Mouse (Mus musculus) midbrain, embryonic 14.5 days (tissue): ENCODE measurements at regions not wholly inside any gene's neighbourhood (a gene's known extent, or its start where the extent isn't known, plus 50 kb on each side); places are given as distances from the start of the nearest gene placed in this dataset. TPM values are rescaled to one million over a fixed set of nuclear protein-coding genes. Genes with fewer than 3 reads are reported as not detected.

Source experiments
- ATAC-seq: fragments of 200-750 bp; cut with Nextera tagmentation; 2 replicates; pipeline ENCODE4 v1.8.0; 2017; ENCODE audit warnings: moderate number of reproducible peaks, moderate library complexity; ENCODE audit not compliant: low FRiP score, low TSS enrichment
- DNase-seq: peaks from one replicate; pipeline ENCODE4 v3.0.0-alpha.2; 2015
- H3K27ac ChIP-seq: fragments of 300-500 bp; sonication (generic); replicated peaks from 2 replicates; pipeline ENCODE4 v1.5.1; 2014; ENCODE audit warnings: mild to moderate bottlenecking, low read depth, low read length, moderate library complexity
- H3K27me3 ChIP-seq: fragments of 300-500 bp; sonication (generic); 2 replicates; pipeline ENCODE4 v1.6.1; 2014; ENCODE audit warnings: low read length, control low read depth, mixed read lengths; ENCODE audit not compliant: control insufficient read depth, insufficient read depth
- H3K36me3 ChIP-seq: fragments of 300-500 bp; sonication (generic); 2 replicates; pipeline ENCODE4 v1.6.1; 2014; ENCODE audit warnings: low read length, control low read depth; ENCODE audit not compliant: control insufficient read depth, insufficient read depth
- H3K4me1 ChIP-seq: fragments of 300-500 bp; sonication (generic); 2 replicates; pipeline ENCODE4 v1.6.1; 2014; ENCODE audit warnings: mild to moderate bottlenecking, antibody characterized with exemption, low read length, control low read depth; ENCODE audit not compliant: control insufficient read depth, insufficient read depth
- H3K4me2 ChIP-seq: fragments of 300-500 bp; sonication (generic); 2 replicates; pipeline ENCODE4 v1.6.1; 2014; ENCODE audit warnings: mild to moderate bottlenecking, low read length, moderate library complexity
- H3K4me3 ChIP-seq: fragments of 300-500 bp; sonication (generic); replicated peaks from 2 replicates; pipeline ENCODE4 v1.5.1; 2014; ENCODE audit warnings: low read depth, low read length
- H3K9ac ChIP-seq: fragments of 300-500 bp; sonication (generic); replicated peaks from 2 replicates; pipeline ENCODE4 v1.6.1; 2014; ENCODE audit warnings: mild to moderate bottlenecking, low read length, moderate library complexity
- H3K9me3 ChIP-seq: fragments of 300-500 bp; sonication (generic); 2 replicates; pipeline ENCODE4 v1.6.1; 2016; ENCODE audit warnings: low read length, control low read depth, mixed read lengths; ENCODE audit not compliant: control insufficient read depth
- WGBS: fragments of 180-500 bp; shearing (Covaris S2); extraction: QIAGEN DNeasy Blood & Tissue Kit; methylation state at CpG from one replicate; pipeline ENCODE4 v1.1.7; 2014; 5-methylcytosine and 5-hydroxymethylcytosine counted together
- microRNA-seq: library from miRNA; unstranded; fragments of <30 nt; microRNA quantifications from one replicate; pipeline ENCODE4, GENCODE M21; 2016

- no peak for ATAC-seq
- H3K4me2 ChIP-seq: no peak overlapping the region
Measured at GRCm38 (mm10) chr8:128292394-128292793, 66.0 kb upstream of the Nrp1 start.

GRCm38 (mm10) chr8:128296728-128297380, 61.5 kb upstream of the Nrp1 start:
- no peaks in the 10 kb centered on the region for H3K9me3 ChIP-seq
- 0 out of 2 replicates have a peak, but pooled peaks cover 4% of the 10 kb centered on the region for H3K4me1 ChIP-seq
- WGBS: 41% methylated on average over 14 of the region's 14 CpGs
- H3K27ac ChIP-seq: no peak overlapping the region
- no peaks in the 10 kb centered on the region for H3K36me3 ChIP-seq
- H3K4me2 ChIP-seq: no peak overlapping the region
- no peak overlapping the region for H3K4me3 ChIP-seq
- peak; percentile 48 for DNase-seq
- H3K9ac ChIP-seq: no peak overlapping the region
- no peak for ATAC-seq
- no peaks in the 10 kb centered on the region for H3K27me3 ChIP-seq

More at GRCm38 (mm10) chr8:128292394-128292793, 66.0 kb upstream of the Nrp1 start:
- Histone ChIP-seq H3K9ac (no peak overlapping the region), H3K4me3 (no peak overlapping the region), H3K36me3 (no peaks in the 10 kb centered on the region), H3K27me3 (no peaks in the 10 kb centered on the region), H3K27ac (no peak overlapping the region), H3K9me3 (no peaks in the 10 kb centered on the region), H3K4me1 (0 out of 2 replicates have a peak, but pooled peaks cover 4% of the 10 kb centered on the region)
- WGBS: 91% methylated on average over 6 of the region's 6 CpGs
- DNase-seq: no peak

GRCm38 (mm10) chr8:128302322-128302721, 56.1 kb upstream of the Nrp1 start:
- H3K4me1 ChIP-seq: no peaks in the 10 kb centered on the region
- no peak for ATAC-seq
- DNase-seq: no peak
- H3K4me3 ChIP-seq: no peak overlapping the region
- H3K4me2 ChIP-seq: no peak overlapping the region
- H3K9me3 ChIP-seq: no peaks in the 10 kb centered on the region
- H3K36me3 ChIP-seq: no peaks in the 10 kb centered on the region
- WGBS: 89% methylated on average over 2 of the region's 2 CpGs
- no peaks in the 10 kb centered on the region for H3K27me3 ChIP-seq
- no peak overlapping the region for H3K27ac ChIP-seq
- H3K9ac ChIP-seq: no peak overlapping the region

Small RNAs in the stretch of these regions (microRNA-seq; reads per million reads assigned to microRNA genes)
- not detected for gene Mir21c
